Mouse (Mus musculus) left cerebral cortex, adult 2 months (tissue): ENCODE results near the gene Dcaf15. TPM values are rescaled to one million over a fixed set of nuclear protein-coding genes. Genes with fewer than 3 reads are reported as not detected.
A peak's percentile ranks its signal among the peaks of the same experiment; 100 is the strongest.

Experiments used
- DNase-seq, 2 experiments: peaks; one replicate each; pipeline ENCODE4 v3.0.0; 2021 to 2022; ENCODE audit warnings: low spot score in 2 of 2, mixed read lengths in 1 of 2; ENCODE audit errors: extremely low spot score in 1 of 2
- H3K27ac ChIP-seq: fragments of 200-600 bp; 2 replicates; pipeline ENCODE4 v1.8.1; 2022
- H3K4me3 ChIP-seq: fragments of 200-600 bp; 2 replicates; pipeline ENCODE4 v1.8.1; 2022
- CTCF ChIP-seq: fragments of 200-600 bp; IDR thresholded peaks from 2 replicates; pipeline ENCODE4 v1.8.1; 2022; ENCODE audit warnings: antibody characterized with exemption, mild to moderate bottlenecking, moderate library complexity
- intact Hi-C: fragments of 180-260 bp; cut with DNase I; formaldehyde crosslinking; loops from one replicate; pipeline ENCODE4 v1.15.1; 2025
- total RNA-seq, 2 experiments: library from RNA; stranded (reverse); gene quantifications; 2 replicates each; pipeline ENCODE4 v1.2.3; 2021

Dcaf15 gene
- total RNA-seq, 2 experiments from 2014 or later = 17.9 to 18.0 TPM

DNA sequence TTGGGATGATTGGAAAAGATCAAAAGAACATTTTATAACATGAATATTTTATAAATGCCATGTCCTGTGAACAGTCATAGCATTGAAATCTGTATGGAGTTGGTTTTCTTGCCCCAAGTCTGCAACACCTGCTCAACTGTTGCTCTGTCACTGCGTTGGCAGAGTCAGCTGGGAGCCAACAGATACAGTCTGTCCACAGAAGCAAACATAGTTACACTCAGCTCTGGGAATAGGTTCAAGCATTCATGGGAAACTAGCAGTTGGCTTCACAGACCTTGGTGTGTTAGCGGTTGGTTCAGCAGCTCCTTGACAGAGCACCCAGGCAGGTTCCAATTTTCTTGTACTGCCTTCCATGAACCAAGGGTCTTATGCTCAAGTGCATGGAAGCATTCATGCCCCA, 33.9 kb downstream of the Dcaf15 start:
- DNase-seq = peak in 1 of 2 experiments; percentile 41
- H3K27ac ChIP-seq = peak overlapping the region; percentile 62; the same call in 1 of the 2 replicates
- intact Hi-C loops = no loop called here
- H3K4me3 ChIP-seq = no peak overlapping the region
- TF ChIP-seq CTCF = no peak

DNA sequence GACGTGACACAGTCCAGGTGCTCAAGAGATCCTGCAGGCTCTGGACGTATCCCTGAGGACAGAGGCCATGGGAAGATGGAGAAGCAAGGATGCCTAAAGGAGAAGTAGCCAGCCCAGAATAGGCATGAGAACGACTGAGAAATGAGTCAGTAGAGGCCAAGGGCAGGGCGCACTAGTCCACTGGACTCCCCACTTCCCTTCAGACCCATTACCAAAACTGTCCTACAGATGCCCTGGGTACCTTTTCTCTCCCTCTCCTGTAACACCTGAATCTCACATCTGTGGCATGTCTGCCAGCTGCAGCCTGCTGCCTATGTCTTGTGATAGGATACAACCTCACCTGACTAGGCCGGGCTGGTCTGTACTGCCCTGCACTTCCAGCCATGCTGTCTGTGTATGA, 34.3 kb downstream of the Dcaf15 start:
- peak overlapping the region; percentile 62; the same call in 1 of the 2 replicates for H3K27ac ChIP-seq
- TF ChIP-seq CTCF = no peak
- no peak overlapping the region for H3K4me3 ChIP-seq
- intact Hi-C loops = no loop called here
- no peak for DNase-seq

DNA sequence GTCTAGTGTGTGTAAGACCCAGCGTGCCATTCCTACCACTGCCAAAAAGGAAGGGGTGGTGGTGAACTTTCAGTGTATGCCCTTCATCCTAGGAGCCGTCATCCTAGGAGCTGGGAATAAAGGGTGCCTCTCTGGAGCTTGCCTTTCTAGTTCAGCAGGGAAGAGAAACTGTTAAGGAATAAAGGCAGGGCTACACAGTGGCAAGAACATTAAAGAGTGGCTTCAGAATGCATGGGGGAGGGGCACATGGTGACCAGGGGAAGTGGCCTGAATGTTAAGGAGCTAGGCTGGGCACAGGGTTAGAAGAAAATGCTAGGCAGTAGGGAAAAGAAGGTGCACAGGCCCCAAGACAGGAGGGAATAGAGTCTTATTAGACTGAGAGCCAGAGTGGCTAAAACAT, 34.8 kb downstream of the Dcaf15 start:
- no peak overlapping the region for H3K4me3 ChIP-seq
- intact Hi-C loops = no loop called here
- TF ChIP-seq CTCF = no peak
- H3K27ac ChIP-seq = peak overlapping the region; percentile 62; the same call in 1 of the 2 replicates
- DNase-seq = no peak

DNA sequence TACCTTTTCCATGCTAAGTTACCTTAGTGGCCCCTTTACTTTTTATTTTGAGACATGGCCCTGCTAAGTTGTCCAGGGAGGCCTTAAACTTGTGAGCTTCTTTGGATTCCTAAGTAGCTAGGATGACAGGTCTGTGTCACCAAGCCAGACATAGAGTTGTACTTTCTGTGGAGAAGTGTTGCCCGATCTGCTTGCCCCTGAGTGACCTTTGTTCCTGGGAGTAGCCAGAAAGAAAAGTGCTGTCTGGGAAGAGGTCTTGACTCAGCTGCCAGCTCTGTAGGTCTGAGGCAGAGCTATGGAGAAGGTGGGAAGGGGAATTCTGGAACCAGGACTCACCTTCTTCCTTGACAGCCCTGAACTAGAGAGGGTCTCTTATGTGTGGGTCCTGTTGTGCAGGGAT, 35.4 kb downstream of the Dcaf15 start:
- TF ChIP-seq CTCF = no peak
- H3K27ac ChIP-seq = peak overlapping the region; percentile 62; the same call in 1 of the 2 replicates
- DNase-seq = no peak
- H3K4me3 ChIP-seq = no peak overlapping the region
- intact Hi-C loops = no loop called here

DNA sequence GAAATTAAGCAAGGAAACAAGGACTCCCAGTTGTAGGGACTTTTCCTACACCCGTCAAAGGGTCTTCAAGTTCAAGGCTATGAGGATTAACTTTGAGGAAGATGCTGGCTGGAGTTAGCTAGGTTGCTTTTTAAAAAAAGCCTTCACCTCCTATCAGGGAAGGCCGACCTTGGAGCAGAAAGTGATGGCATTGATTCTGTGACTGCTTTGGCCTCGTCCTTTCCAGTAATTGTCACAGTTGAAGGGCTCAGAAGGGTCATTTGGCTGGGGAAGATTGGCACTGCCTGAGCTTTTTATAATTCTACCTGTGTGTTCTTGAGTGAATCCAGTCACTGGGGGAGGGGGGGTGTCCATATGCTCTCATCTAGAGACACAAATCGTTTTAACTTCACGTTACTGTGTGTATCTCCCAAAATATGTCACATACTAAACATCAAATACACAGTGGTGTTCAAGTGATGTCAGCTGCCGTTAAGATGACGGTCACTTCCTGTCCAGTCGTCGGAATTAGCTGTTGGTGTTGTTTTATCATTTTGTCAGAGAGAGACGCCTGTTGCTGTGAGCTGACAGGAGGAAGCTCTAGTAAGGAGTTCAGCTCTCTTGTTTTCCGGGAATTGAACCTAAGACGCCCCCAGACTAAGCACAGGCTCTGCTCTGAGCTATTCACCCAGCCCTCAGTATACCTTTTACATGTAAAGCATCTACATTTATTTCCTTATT, 36.1 kb downstream of the Dcaf15 start:
- no peak for TF ChIP-seq CTCF
- Histone ChIP-seq H3K27ac (no peak overlapping the region), H3K4me3 (no peak overlapping the region)
- DNase-seq = no peak
- intact Hi-C loops = no loop called here

DNA sequence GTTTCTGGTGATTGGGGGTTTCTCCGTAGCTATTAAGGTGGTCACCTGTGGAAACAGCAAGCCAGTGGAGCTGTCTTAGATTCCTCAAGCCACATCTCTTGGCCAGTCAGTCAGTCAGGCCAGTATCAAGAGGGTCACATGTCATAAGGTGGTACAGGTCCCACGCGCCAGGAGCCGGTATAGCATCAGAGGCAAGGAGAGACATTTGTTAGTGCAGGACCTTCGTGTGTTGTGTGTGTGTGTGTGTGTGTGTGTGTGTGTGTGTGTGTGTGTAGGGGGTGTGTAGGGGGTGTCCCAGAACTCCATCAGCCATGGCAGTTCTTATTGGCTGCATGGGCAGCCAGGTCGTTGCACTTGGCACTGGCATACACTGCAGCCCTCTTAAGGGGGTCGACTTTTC, 36.7 kb downstream of the Dcaf15 start:
- intact Hi-C loops = no loop called here
- DNase-seq = no peak
- Histone ChIP-seq H3K4me3 (peak overlapping the region; percentile 91), H3K27ac (no peak overlapping the region; the same call in 1 of the 2 replicates)
- no peak for TF ChIP-seq CTCF

DNA sequence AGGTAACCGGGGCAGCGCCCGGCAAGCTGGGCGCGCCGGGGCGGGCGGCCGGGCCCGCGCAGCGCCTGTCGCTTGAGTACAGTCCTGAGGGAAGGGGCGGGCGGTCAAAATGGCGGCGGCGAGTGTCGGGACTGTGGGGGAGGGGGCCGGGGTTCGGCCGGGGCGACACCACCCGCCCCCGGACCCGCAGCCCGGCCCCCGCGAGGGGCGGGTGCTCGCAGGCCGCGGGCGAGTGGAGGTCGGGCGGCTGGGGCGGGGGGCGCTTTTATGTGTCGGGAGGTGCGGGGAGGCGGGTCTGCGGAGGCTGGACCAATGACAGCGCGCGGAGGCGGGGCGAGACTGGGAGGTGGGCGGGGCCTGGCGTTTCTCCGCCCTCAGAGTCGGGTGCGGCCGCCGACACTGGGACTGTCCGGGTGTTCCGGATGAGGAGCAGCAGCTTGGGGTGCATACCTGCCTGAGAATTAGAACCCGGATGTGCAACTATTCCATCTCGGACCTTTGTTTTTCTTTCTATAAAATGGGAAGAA, 37.5 kb downstream of the Dcaf15 start:
- intact Hi-C loops = no loop called here
- DNase-seq = peak; percentile 95 to 96

DNA sequence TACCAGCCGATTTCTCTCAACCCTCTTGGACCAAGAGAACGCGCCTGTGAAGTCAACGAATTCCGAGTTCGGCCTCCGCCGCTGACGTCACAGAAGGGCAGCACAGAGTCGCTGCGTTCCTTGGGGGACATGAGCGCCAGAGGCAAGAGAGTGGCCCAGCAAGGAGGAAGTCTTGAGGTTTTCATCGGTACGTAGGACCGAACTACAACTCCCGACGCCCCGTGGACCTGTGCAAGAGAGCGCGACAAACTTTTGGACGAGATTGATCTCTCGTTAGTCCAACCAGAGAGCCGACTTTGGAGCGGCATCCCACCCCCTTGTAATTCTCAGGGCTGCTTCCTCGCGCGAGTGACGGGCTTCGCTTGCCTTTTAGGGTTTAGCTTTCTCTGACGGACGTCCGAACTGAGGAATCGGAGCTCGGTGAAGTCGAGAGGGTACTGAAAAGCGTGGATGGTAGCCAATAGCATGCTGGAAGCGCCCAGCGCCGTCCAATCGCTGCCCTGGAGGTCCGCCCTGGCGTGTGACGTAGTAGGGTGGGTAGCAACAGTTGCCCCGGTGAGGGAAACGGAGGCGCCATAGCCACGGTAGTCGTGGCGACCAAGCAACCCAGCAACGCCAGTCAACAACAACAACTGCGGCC, 38.2 kb downstream of the Dcaf15 start, which contains the start of gene Rfx1:
TSS of gene Rfx1 (plus strand) at position 544 of the 640 bp plus-strand sequence.
- Histone ChIP-seq H3K27ac (peak within 1 kb of the TSS; percentile 96), H3K4me3 (peak within 1 kb of the TSS; percentile 91)
- intact Hi-C loops = no loop called here
- peak; percentile 97 to 99 for DNase-seq
- no peak for TF ChIP-seq CTCF

More for the DNA sequence above, 37.5 kb downstream of the Dcaf15 start:
- no peak for TF ChIP-seq CTCF
- Histone ChIP-seq H3K27ac (peak overlapping the region; percentile 96), H3K4me3 (peak overlapping the region; percentile 91)

DNA sequence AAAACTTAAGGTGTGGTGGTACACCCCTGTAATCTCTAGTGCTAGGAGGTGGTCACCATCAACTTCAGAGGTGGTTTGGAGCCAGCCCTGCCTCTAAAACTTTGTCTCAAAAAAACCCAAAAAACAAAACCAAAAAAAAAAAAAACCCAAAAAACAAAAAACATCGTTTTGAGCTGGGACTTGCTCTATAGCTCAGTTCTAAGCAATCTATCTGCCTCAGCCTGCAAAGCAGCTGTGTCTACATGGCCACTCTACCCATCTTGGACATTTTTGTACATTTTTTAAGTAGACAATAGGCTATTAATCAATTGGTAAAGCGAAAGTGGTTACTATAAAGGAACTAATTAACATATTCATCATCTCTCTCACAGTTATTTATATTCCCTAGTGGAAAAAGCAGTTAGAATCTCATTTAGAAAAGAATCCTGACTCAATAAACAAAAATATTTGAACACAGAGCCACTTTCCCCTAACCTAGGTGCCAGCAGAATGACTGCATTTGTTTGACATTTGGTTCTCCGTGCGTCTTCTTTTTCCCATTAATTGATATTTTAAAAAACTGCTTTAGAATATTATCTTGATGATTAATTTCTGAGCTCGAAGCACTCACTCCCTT, 39.0 kb downstream of the Dcaf15 start:
- intact Hi-C loops = no loop called here
- no peak for TF ChIP-seq CTCF
- Histone ChIP-seq H3K27ac (peak overlapping the region; percentile 85), H3K4me3 (peak overlapping the region; percentile 60)
- DNase-seq = no peak

DNA sequence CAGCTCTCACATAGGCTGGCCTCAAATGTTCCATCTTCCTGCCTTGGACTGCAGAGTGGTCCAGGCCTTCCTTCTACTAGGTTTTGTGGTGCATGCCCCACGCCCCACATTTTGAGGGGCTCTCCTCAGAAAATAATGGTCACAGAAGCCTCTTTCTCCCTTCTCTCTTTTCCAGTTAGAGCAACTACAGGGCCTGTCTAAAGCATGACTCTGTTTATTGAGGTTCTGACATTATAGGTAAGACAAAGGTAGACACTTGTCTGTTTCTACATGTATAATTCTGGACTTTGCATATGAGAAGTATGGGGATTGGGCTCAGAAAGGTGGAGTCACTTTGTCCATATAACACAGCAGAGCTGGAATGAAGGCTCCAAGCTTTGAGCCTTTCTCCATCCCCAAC, 39.5 kb downstream of the Dcaf15 start, which contains the start of gene Gm10643:
TSS of gene Gm10643 (minus strand) at position 101 of the 400 bp plus-strand sequence.
- Histone ChIP-seq H3K27ac (peak within 1 kb of the TSS; percentile 85), H3K4me3 (peak within 1 kb of the TSS; percentile 60)
- no peak for DNase-seq
- intact Hi-C loops = no loop called here
- TF ChIP-seq CTCF = no peak

DNA sequence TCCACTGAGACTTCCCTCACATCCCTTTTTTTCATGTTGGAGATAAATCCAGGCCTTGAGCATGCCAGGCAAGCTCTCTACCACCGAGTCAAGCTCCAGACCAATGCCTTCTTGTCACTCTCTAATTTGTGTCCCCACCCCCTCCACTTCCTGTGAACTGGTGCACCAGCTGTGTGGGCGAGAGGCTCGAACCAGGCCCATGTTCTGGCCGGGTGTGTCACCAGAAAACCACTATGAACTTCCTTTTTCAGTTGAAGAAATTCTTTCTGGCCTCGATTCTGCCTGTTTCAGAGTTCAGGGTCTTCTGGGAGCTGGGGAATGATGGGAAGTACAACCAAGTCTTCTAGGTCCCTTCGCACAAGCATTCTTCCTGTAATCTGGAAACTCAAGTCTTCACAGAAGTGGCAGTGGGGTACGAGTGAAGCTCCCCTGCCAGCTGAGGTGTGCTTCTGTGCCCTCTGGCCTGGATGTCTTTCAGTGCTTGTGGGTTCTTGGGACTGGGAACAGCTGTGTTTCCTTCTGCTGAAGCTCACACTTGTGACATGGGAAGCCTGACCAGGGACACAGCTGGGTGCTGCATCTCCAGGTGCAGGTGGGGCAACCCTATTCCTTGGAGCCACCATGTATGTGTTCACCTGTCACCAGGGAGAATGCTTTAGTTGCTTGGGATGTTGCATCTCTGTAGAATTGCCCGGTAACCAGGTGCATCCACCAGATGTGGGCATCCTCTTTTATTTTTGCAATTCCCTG, 40.5 kb downstream of the Dcaf15 start:
- H3K27ac ChIP-seq = no peak overlapping the region
- no peak for DNase-seq
- intact Hi-C loops = no loop called here
- TF ChIP-seq CTCF = no peak
- no peak overlapping the region for H3K4me3 ChIP-seq
